Mouse (Mus musculus) T-helper 1 cell (primary cell): ENCODE measurements around the gene Col4a2.

Experiments
- in situ Hi-C: fragments of 300-600 bp; cut with MboI, MseI; formaldehyde crosslinking; loops from one replicate; pipeline ENCODE4 v1.15.1; 2025; ENCODE audit warnings: high pct_unique_total_duplicates

Col4a2 gene

DNA sequence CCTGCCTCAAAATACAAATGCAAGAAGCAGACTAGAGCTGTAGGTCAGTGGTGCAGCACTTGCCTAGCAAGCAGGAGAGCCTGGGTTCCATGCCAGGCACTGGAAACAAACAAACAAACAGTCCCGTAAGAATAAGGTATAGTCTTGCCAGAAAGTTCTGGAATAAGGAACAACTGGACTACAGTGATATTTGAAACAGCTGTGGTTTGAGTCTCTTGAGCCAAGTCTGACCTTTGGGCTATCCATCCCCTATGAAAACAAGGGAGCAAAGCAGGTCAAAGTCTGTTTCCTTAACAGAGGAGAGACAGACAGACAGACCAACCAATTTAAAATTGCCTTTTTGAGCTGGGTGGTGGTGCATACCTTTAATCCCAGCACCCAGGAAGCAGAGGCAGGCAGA is 11.1 kb downstream of the Col4a2 start:
- in situ Hi-C loops = no loop called here

DNA sequence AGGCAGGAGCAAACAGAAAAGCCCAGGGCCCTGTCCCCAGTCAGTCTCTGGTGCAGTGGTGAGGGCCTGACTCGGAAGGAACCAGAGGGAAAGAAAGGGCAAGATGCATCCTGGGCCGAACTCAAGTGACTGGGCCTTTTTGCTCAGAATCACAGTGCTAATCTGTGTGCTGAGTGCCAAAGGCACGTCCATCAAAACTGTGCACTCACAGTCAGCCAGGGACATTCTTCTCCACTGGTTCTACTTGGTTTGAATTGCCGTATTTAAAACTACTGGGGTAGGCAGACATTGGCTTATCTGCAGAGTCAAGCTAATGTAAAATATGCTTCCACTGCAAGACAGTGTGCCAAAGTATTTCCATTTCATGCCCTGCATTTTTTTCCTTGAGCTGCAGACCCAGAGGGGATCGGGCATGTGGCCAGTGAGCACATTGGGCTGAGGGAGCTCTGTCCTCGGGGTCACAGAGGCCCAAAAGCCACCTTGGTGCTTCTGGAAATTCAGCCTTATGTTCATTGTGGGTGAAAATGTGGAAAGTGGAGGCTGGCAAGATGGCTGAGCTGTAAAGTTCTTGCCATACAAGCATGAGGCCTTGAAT is 12.3 kb downstream of the Col4a2 start:
- in situ Hi-C loops = no loop called here

DNA sequence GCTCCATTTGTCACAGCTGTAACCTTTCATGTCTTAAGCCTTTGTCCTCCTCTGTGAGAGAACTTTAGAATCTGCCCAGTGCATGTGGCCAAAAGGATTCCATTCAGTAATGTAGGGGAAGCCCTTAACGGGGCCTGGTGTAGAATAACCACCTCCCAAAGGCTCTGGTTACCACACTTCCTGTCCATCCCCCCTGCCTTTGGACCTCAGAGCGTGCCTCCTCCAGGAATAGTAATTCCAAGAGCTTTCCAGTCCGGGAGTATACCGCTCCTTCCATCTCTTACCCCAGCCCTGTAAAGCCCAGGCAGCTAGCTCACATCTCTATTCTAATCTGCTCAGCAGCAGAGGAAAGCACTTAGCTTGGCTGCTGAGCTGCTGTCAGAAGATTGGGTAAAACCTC is 14.7 kb downstream of the Col4a2 start:
- in situ Hi-C loops = no loop called here

DNA sequence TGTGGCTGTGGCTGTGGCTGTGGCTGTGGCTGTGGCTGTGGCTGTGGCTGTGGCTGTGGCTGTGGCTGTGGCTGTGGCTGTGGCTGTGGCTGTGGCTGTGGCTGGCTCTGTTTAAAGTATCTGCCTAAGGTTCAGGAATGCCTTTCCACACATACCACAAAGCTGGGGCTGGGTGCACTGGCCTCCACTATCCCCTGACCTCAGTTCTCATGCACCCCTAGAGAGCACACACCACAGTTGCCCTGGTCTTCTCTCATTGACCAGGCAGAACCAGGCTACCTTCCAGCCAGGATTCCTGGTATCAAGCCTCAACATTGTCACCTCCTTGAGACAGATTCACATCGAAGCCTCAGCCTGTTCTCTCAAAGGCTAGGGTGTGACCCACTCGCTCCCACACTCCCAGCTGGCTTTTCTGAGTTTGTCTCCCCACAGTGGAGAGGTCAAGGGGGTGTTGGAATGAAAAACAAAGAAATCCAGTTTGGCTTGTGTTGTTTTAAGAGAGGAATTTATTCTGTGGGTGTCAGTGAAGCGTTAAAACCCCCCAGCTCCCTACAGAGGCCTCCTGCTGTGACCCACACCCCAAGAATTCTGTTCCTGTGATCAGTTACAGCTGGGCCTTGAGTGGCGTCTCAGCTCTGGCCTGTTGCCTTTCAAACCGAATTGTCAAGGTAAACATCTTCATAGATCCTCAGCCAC is 15.3 kb downstream of the Col4a2 start:
- in situ Hi-C loops = no loop called here

DNA sequence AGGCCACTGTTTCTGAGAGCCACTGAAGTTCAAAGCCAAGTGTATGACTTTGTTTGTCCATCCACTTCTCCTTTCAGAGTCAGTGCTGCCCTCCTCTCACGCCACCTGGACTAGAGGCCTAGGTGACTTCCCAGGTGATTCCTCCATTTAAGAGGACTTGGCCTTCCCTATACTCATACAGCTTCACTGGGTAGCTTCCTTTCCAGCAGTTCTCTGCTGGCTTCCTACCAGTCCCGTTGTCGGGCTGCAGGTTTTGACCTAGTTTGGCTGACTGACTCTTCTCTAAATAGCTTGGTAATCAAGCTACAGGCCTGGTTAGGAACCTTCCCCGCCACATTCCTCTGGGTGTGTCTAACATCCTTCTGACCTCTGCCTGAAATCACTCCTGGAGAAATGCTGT is 19.0 kb downstream of the Col4a2 start:
- in situ Hi-C loops = no loop called here

DNA sequence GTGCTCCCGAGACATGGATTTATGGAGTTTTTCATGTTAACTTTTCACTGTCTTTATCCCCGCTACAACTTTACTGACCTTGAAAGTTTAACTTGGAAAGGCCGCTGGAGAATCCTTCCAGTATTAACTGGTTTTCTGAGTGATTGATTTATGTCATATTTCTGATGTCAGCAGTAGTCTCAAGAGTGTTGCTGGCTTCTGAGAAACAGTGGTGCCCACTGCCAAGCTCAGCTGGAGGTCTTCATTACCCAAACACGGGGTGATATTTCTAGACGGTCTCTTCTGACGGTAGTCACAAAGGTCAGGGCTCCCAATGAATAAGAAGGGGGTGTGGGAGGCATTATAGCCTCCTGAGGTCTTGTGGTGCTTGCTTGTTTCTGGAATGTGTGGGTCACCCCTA is 21.1 kb downstream of the Col4a2 start:
- in situ Hi-C loops = no loop called here

DNA sequence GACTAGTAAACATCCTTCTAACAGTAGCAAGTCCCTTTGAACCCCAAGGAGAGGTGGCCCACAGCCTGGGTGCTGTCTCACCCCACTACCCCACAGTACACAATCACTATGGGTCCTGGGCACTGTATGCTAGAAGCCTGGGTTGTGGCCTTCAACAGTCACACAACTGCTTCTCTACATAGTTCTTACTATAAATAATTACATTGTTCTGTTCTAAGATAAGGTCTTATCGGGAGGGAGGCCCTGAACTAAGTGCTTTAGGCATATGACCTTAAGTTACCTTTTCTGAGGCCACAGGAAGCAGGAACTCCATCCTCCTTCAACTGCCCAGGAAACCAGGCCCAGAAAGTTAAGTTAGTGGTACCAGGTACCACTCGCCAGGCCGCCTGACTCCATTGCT is 21.9 kb downstream of the Col4a2 start:
- in situ Hi-C loops = no loop called here

- in situ Hi-C loops = no loop called here
Measured at GRCm38 (mm10) chr8:11335238-11335637, 22.6 kb downstream of the Col4a2 start.

DNA sequence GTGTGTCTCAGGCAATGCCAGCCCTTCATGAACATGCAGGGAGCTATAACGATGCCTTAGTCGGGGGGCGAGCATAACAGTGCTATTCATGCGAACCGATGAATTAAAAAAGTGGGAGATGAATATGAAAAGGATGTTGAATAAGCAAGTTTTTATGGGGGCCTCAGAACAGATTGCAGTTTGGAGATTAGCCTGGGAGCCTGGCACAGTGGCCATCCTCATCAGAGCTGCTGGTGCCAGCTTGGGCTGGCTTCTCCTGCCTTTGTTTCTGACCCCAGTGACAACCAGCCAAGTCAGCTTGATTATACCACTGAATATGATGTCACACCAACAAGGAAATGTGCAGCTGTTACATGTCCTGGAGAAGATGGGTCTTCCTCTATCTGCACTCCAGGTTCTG is 23.7 kb downstream of the Col4a2 start:
- in situ Hi-C loops = no loop called here

- in situ Hi-C loops = no loop called here
Measured at GRCm38 (mm10) chr8:11337642-11338041, 25.0 kb downstream of the Col4a2 start.

DNA sequence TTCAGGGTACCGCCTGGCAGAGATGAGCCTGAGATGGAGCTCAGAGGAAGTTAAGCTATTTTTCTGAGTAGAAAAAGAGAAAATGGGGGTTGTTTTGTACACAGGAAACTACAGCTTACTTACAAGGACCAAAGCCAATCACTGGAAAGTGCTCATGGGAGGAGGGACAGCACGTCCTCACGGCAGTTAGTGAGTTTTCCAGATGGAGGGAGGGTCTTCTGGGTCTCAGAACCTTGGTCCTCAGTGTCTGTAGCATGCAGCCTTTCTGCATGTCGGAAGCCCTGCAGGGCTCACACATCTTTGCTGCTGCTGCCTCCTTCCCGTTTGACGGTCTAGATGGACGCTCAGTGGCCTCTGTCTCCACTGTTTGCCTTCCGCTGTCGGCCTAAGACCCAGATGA is 25.9 kb downstream of the Col4a2 start:
- in situ Hi-C loops = no loop called here

GRCm38 (mm10) chr8:11340310-11341110 is 27.9 kb downstream of the Col4a2 start:
- in situ Hi-C loops = no loop called here

DNA sequence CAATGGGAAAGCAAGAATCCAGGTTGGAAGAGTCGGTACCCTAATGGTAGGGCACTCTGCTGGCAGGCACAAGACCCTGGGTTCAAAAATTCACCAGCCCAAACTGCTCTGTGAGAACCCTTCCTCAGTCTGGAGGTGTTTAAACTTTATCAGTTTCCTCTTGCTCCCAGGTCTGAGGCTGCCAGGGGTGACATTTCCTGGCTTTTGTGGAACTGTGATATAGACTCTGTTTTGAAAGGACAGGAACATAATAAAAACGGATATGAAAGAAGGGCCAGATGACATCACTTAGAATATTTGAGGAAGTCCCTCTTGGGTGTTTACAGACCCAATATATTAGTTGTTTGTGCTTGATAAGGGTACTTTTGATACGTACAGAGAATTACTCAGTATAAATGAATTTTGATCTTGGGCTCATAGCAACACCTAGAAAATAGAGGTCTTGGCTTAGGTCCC is 28.5 kb downstream of the Col4a2 start:
- in situ Hi-C loops = no loop called here

DNA sequence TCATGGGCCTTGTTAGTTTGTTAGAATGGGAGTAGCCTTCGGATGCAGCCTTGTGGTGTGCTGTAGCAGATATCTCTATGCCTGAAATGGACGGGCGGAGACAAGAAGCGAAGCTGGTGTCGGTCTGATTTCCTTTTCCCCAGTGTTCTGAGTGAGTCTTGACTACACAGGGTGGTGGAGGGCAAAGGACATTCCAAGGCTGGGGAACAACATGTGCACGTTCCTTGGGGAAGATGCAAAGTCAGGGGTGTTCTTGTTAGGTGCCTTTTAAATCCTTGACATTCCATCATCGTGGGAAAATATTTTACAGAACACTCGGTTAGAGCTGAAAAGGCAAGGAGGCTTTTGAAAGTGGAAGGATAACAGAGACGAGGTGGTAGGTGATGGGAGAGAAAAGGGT is 31.9 kb downstream of the Col4a2 start:
- in situ Hi-C loops = no loop called here

DNA sequence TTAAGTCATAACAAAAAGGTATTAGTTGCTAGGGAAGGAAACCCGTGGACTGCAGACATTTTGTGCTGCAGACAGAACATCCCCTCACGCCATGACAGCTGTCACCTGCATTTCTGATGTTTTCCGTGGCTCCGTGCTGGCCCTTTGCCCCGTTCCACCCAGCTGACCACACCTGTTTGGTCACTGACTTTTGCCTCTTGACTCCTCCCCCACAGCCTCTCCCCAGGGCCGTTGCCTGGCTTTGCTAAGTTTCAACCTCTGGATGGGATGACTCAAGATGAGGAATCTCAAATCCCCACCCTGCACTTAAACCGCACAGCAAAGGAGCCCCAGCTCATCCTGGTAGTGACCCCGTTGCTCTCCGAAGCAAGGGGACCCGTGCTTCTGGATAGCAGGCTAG is 33.6 kb downstream of the Col4a2 start:
- in situ Hi-C loops = no loop called here

DNA sequence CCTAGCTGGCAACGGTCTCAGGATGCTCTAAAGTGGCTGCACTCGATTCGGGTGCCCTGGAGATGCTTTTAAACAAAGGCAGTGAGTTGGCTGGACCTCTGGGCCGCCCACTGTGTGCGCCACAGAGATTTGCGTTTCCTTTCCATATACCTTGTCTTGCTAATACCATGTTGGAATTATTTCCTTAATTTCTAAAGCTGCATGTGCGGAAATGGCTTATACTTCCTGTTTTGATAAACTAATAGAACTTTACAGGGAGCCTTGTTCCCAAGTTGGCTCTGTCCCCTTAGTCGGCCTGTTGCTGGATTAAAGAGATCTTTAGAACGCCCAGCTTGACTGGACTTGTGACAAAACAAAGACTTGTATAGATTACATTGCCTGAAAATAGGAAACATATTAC is 35.1 kb downstream of the Col4a2 start:
- in situ Hi-C loops = no loop called here

DNA sequence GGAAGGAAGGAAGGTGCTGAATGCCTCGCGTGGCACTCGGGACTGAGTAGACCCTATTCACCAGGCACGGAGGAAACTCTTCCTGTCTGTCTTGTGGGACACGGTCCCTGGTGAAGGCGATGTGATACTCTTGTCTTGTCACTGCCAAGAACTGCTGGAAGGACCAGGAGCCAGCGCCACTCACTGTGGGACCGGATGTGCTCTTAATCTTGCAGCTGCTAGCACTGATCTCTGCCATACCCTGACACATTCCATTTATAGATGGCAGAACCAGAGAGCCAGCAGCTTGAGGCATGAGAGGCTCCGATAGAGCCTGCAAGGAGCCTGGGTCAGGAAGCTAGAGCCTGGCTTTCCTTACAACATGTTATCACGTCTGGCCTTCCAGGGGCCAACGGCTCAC is 36.0 kb downstream of the Col4a2 start:
- in situ Hi-C loops = no loop called here

DNA sequence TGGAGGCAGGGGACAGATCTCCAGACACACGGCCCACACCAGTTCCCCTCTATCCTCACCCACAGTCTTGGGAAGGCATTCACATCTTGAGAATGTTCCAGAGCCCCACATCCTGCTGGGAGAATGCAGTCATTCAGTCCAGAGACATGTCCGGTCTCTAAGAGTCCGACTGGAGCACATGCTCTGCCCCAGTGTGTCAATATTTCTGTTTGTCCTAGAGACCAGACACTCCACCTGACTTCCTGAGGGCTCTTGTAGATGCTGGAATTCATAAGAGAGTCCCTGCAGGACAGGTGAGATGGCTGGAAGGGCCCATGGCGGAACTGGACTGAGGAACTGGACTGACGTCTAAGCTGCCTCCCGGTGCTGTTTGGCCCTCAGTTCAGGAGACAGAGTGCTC is 38.8 kb downstream of the Col4a2 start:
- in situ Hi-C loops = no loop called here

GRCm38 (mm10) chr8:11352514-11352913 is 39.9 kb downstream of the Col4a2 start:
- in situ Hi-C loops = no loop called here

- in situ Hi-C loops = no loop called here
Measured at GRCm38 (mm10) chr8:11354800-11355451, 42.3 kb downstream of the Col4a2 start.

- in situ Hi-C loops = no loop called here
Measured at GRCm38 (mm10) chr8:11355900-11356299, 43.3 kb downstream of the Col4a2 start.

GRCm38 (mm10) chr8:11356776-11357175 is 44.2 kb downstream of the Col4a2 start:
- in situ Hi-C loops = no loop called here
